Mouse (Mus musculus) left cerebral cortex, adult 2 months (tissue): ENCODE measurements around the gene Corin. TPM values are rescaled to one million over a fixed set of nuclear protein-coding genes. Genes with fewer than 3 reads are reported as not detected.

ENCODE experiments used
- DNase-seq, 2 experiments: peaks; one replicate each; pipeline ENCODE4 v3.0.0; 2021 to 2022; ENCODE audit warnings: low spot score in 2 of 2, mixed read lengths in 1 of 2; ENCODE audit errors: extremely low spot score in 1 of 2
- H3K27ac ChIP-seq: fragments of 200-600 bp; 2 replicates; pipeline ENCODE4 v1.8.1; 2022
- H3K4me3 ChIP-seq: fragments of 200-600 bp; 2 replicates; pipeline ENCODE4 v1.8.1; 2022
- CTCF ChIP-seq: fragments of 200-600 bp; IDR thresholded peaks from 2 replicates; pipeline ENCODE4 v1.8.1; 2022; ENCODE audit warnings: antibody characterized with exemption, mild to moderate bottlenecking, moderate library complexity
- intact Hi-C: fragments of 180-260 bp; cut with DNase I; formaldehyde crosslinking; loops from one replicate; pipeline ENCODE4 v1.15.1; 2025
- long read RNA-seq, 2 experiments: library from polyadenylated mRNA; stranded (forward); transcript quantifications; one replicate each; pipeline ENCODE4 v2.0.0; 2021; ENCODE audit warnings: borderline mapping rate in 2 of 2
- total RNA-seq, 2 experiments: library from RNA; stranded (reverse); gene quantifications; 2 replicates each; pipeline ENCODE4 v1.2.3; 2021

Corin gene
- under 1 TPM; 0.18 to 0.26 TPM for total RNA-seq
- long read RNA-seq, experiment 1, partial matches to known transcripts, result 0 of 1 reads
- long read RNA-seq, experiment 1, other reads (novel, unspliced or antisense), result 1 of 1 reads
- long read RNA-seq, experiment 2, result 0 reads

DNA sequence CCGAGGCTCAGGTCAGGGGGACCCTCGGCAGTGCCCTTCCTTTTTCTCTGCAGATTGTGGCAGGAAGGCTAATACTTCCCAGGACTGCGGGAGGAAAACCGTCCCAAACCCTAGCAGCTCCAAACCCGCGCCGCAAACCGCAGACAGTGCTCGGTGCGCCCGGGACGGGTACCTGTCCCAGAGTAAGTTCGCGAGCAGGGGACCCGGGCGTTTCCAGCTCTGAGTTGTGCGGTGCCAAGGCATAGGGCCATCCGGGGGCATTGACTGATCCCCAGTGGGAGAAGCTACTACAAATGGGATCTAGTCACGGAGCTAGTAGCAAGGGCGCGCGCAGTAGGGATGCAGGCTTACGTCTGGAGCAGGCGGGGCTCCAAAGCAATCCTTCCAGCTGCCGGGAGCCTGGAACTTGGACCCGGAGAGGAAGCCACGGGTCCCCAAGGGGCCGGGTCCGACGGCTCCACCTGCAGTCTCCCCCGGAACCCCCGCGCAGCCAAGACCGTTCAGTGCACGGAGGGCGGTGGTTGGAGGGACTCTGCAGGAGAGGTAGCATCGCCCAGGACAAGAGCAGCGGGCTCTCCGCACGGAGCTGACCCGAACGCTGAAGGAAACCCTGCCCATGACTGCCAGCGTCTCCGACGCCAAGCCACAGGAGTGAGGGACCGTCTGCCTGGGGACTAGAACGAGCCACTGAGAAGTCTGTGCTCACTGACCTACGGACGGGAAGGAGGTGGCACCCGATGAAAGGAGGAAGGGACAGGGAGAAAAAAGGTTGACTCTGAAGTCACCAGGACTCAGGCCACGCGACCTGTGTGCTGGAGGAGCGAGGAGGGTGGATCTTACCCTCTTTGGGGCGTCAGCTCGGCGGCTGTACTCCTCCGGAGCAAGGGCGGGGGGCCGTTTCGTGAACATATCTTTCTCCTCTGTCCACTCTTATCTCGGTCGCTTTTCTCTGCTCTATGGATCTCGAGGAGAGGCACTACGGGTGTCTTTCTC, at the start of gene Corin:
Gene Corin, minus strand, starts transcription at position 943 of the 993 bp plus-strand sequence.
- DNase-seq, result peak in 1 of 2 experiments; percentile 14
- intact Hi-C loops, result no loop called here
- no peak within 1 kb of the TSS for H3K4me3 ChIP-seq
- H3K27ac ChIP-seq, result no peak within 1 kb of the TSS
- no peak for TF ChIP-seq CTCF

DNA sequence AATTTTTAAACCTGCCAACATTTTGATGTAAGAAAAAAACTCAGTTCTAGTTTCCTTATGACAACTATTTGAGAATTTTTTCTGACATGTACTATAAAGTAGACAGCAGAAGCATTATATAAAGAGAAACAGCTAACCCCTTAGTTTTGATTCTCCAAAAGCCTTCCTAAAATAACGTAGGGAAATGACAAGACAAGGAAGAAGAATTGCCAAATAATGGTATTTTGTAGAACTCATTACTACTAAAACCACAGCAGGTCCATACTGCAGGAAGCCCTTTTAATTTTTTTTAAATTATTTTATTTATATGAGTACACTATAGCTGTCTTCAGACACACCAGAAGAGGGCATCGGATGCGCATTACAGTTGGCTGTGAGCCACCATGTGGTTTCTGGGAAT, 46.9 kb upstream of the Corin start:
- intact Hi-C loops, result loop anchor here (10.0 kb wide), 2 partner anchors 364 to 386 kb away; partner anchors contain the start of genes Commd8 and Slain2
- DNase-seq, result no peak
- TF ChIP-seq CTCF, result no peak; the same call in 1 of the 2 replicates
- no peak overlapping the region for H3K4me3 ChIP-seq
- no peak overlapping the region for H3K27ac ChIP-seq

DNA sequence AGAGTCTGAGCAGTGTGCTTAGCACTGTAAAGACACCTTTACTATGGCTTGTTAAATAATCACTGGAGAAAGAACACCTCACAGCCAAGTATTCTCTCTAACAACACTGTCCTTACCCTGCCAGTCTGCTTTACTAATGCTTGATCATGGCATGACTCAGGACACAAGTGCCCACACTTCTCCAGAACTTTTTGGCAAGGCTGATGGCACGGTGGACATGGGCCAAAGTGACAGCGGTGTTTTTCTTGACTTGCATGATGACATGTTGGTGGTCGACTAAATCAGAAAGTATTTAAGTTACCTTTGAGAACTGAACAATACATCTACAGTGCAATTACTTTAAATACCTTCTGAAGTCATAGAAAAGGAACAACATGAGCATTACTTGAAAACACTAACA, 24.6 kb upstream of the Corin start:
- no peak overlapping the region for H3K4me3 ChIP-seq
- intact Hi-C loops, result no loop called here
- no peak overlapping the region for H3K27ac ChIP-seq
- TF ChIP-seq CTCF, result no peak
- no peak for DNase-seq

DNA sequence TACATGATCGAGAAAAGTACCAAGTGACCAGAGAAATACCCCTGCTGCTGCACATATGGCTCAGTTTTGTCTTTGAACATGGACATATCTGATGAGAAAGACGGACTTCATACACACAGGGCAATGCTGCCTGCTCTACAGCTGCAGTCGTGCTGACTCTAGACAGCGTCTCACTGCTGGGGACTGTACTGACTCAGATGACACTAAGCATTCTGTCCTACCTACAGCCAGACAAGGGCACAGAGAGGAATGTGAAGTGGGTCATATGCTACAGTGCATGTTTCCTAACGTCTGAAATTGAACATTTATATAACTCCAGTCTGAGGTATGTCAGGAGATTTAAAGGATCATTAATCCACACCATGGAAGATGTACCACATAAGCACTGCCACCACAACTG, 9.5 kb upstream of the Corin start:
- intact Hi-C loops, result no loop called here
- no peak for DNase-seq
- no peak overlapping the region for H3K27ac ChIP-seq
- TF ChIP-seq CTCF, result no peak
- no peak overlapping the region for H3K4me3 ChIP-seq

DNA sequence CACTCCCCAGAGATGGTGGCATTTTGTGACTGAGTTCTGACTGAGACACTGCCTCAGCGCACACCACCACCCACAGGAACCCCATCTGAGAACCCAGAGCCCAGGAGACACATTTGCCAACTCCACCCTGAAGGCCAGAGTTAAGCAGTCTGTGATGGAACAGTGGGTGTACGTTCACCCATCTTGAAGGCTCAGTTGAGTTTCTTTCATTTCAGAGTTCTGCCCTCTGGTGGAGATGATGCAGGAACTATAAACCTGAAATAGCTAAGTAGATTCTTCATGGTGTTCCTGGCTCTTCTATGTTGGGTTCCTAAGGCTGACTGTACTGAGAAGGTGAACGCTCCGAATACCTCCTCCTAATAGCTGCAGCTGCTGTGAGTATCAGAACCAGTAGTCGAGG, 1.5 kb upstream of the Corin start:
- intact Hi-C loops, result loop anchor here (1.0 kb wide), 1 partner anchor 154 kb away; no protein-coding TSS in a partner anchor
- DNase-seq, result no peak

DNA sequence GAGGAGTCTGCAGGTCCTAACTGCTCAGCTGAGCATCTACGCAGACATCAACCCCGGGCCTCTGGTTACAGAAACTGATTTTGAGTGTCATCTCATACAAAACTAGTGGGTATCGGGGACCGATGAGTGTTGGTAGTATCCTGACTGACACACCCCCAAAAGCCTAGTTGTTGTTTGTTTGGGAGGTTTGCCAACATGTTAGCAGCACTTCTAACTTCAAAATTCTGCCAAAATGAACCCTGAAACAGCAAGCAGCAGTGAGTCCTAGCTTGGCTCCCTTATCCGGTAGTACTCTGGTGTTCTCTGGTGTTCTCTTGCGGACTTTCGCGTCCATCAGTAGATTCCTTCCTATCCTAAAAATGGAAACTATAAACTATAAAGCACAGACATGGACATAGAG, 1.5 kb downstream of the Corin start:
- no peak for TF ChIP-seq CTCF
- Histone ChIP-seq H3K27ac (no peak overlapping the region), H3K4me3 (no peak overlapping the region)
- intact Hi-C loops, result no loop called here
- no peak for DNase-seq

More for the DNA sequence above, 1.5 kb upstream of the Corin start:
- H3K4me3 ChIP-seq, result no peak overlapping the region
- TF ChIP-seq CTCF, result peak; percentile 64
- H3K27ac ChIP-seq, result no peak overlapping the region

DNA sequence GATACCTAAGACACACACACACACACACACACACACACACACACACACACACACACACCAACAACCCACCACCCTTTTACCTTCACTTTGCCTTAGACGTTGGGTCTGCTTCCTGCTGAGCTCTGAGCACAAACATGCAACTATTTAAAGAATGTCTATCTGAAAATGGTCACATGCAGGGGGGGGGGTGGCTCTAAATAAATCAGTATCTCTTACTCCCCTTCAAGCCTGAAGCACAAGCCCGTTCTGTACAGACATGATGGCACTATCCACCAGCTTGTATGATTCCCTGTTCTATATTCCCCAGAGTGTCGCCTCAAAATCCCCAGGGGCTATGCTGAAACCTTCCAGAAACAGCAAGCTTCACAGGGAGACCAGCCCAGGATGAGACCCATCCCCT, 2.5 kb downstream of the Corin start:
- no peak for TF ChIP-seq CTCF
- no peak for DNase-seq
- H3K27ac ChIP-seq, result no peak overlapping the region
- intact Hi-C loops, result no loop called here
- H3K4me3 ChIP-seq, result no peak overlapping the region

DNA sequence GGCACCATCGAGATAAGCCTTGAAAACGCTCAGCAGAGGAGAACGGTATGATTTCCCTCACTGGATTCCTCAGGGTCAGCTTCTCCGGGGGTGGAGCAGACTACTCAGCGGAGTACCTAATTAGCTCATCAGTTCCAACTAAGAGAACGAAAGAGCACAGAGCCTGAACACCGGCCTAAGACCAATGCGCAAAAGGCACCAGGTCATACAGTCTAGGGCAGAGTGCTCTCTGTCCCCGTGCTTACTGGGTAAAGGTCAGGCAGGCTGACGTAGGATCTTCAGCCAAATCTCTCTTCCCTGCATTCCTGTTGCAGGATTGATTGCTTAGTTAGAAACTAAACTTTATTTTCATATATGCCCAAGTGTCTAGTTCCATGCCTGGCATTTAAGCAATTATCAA, 6.0 kb downstream of the Corin start:
- H3K27ac ChIP-seq, result no peak overlapping the region
- no peak overlapping the region for H3K4me3 ChIP-seq
- DNase-seq, result no peak
- intact Hi-C loops, result no loop called here
- no peak for TF ChIP-seq CTCF

DNA sequence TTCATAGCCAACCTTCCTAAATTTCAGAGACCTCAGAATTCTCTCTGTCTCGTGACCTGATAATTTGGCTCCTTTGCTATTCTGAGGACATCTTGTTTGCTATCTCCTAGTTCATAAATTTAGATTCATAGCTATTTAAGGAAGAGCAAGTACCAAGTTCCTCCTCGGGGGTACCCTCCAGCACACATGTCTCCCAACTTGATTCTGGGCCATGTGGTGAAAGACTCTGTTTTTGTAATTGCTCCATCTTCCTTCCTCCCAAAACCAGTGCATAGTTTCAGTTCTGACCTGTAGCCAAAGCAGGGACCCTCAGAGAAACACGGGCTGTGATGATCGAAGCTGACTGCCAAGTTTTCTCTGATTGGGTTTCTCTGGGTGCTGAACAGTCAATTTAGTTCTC, 7.5 kb downstream of the Corin start:
- intact Hi-C loops, result no loop called here
- TF ChIP-seq CTCF, result no peak
- H3K27ac ChIP-seq, result no peak overlapping the region
- no peak overlapping the region for H3K4me3 ChIP-seq
- no peak for DNase-seq

DNA sequence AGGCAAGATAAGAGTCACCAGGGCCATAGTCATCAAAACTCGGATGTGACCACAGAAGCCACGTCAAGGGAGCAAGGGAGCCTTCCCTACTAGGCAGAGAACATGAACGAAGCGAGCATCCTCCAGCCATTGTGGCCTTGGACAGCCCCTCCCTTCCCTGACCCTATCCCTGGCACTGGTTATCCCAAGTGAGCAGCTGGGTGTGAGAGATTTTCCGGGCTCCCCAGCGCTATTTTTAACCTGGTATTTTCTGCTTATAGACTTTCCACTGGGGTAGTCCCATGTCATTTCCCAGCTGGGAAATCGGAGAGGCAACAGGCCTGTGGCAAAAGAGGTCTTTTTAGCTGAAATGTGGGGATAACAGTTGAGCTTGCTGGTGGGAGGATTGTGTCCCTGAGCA, 10.4 kb downstream of the Corin start:
- DNase-seq, result no peak
- no peak for TF ChIP-seq CTCF
- Histone ChIP-seq H3K4me3 (no peak overlapping the region), H3K27ac (no peak overlapping the region)
- intact Hi-C loops, result no loop called here

DNA sequence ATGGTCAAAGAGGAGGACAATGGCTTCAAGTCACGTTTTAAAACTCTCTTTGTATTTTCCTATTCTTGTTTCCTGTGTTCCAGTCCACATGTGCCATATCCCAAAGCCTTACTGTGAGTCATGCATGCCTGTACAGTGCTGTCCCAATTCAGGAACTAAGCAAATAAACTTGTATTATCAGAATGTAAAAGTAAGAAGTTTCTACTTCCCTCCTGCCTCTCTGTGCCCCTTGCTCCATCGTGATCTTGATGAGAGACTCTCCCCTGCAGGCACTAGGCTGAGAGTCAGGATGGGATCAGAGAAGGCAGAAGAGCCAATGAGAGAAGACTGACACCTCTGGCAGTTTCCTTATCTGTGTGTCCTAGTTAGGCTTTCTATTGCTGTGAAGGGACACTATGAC, 13.0 kb downstream of the Corin start:
- no peak overlapping the region for H3K4me3 ChIP-seq
- intact Hi-C loops, result no loop called here
- no peak for DNase-seq
- no peak for TF ChIP-seq CTCF
- no peak overlapping the region for H3K27ac ChIP-seq

DNA sequence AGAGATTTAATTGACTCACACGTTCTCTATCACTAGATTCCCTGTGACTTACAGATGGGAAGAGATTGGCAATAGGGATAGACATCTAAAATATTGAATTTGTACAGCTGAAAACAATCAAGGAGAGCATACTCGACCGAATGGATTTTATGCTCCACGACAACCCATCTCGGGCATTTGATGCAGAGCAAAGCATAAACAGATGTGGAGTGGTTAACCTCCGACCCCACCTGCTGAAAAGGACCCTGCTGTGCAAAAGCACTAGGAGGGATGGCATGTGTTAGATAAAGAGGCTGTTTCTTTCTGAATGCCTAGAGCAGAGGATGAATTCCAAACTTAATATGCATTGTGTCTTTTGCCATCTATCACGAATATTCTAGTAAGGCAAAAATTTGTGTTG, 23.8 kb downstream of the Corin start:
- no peak overlapping the region for H3K4me3 ChIP-seq
- no peak overlapping the region for H3K27ac ChIP-seq
- no peak for DNase-seq
- intact Hi-C loops, result no loop called here
- no peak for TF ChIP-seq CTCF
